Mouse (Mus musculus): ENCODE results near the gene Kcnc1. TPM values are rescaled to one million over a fixed set of nuclear protein-coding genes. Genes with fewer than 3 reads are reported as not detected.

Gene Kcnc1
- total RNA-seq, 2 experiments from 2014 or later: 115 to 131 TPM

- intact Hi-C loops (cut with DNase I): no loop called here
Observed at GRCm38 (mm10) chr7:46457889-46458288, 61.6 kb downstream of the Kcnc1 start.

GRCm38 (mm10) chr7:46459200-46459599 is 62.9 kb downstream of the Kcnc1 start:
- no peak for DNase-seq (ENCODE audit: low spot score in 2 of 2)
- intact Hi-C loops (cut with DNase I): no loop called here

More at GRCm38 (mm10) chr7:46457889-46458288, 61.6 kb downstream of the Kcnc1 start:
- no peak for DNase-seq (ENCODE audit: low spot score in 2 of 2)

GRCm38 (mm10) chr7:46459605-46460245 is 63.4 kb downstream of the Kcnc1 start:
- no peak for DNase-seq (ENCODE audit: low spot score in 2 of 2)
- intact Hi-C loops (cut with DNase I): no loop called here

- DNase-seq (ENCODE audit: low spot score in 2 of 2): peak in 1 of 2 experiments; percentile 64
- intact Hi-C loops (cut with DNase I): no loop called here
Observed at GRCm38 (mm10) chr7:46462287-46462686, 66.0 kb downstream of the Kcnc1 start.

GRCm38 (mm10) chr7:46463136-46463535 is 66.8 kb downstream of the Kcnc1 start:
- intact Hi-C loops (cut with DNase I): no loop called here
- DNase-seq (ENCODE audit: low spot score in 2 of 2): no peak

- intact Hi-C loops (cut with DNase I): no loop called here
- DNase-seq (ENCODE audit: low spot score in 2 of 2): peak; percentile 27 to 61
Observed at GRCm38 (mm10) chr7:46466422-46466981, 70.2 kb downstream of the Kcnc1 start.

GRCm38 (mm10) chr7:46469542-46469941 is 73.2 kb downstream of the Kcnc1 start:
- DNase-seq (ENCODE audit: low spot score in 2 of 2): no peak
- intact Hi-C loops (cut with DNase I): no loop called here

- intact Hi-C loops (cut with DNase I): no loop called here
Observed at GRCm38 (mm10) chr7:46471054-46471737, 74.9 kb downstream of the Kcnc1 start.

GRCm38 (mm10) chr7:46473141-46473540 is 76.8 kb downstream of the Kcnc1 start:
- DNase-seq (ENCODE audit: low spot score in 2 of 2): no peak
- intact Hi-C loops (cut with DNase I): no loop called here

More at GRCm38 (mm10) chr7:46471054-46471737, 74.9 kb downstream of the Kcnc1 start:
- DNase-seq (ENCODE audit: low spot score in 2 of 2): no peak

- DNase-seq (ENCODE audit: low spot score in 2 of 2): no peak
- intact Hi-C loops (cut with DNase I): no loop called here
Observed at GRCm38 (mm10) chr7:46475464-46475863, 79.2 kb downstream of the Kcnc1 start.

GRCm38 (mm10) chr7:46477456-46477855 is 81.2 kb downstream of the Kcnc1 start:
- intact Hi-C loops (cut with DNase I): no loop called here
- no peak for DNase-seq (ENCODE audit: low spot score in 2 of 2)

- intact Hi-C loops (cut with DNase I): no loop called here
- peak; percentile 35 to 68 for DNase-seq (ENCODE audit: low spot score in 2 of 2)
Observed at GRCm38 (mm10) chr7:46479793-46480192, 83.5 kb downstream of the Kcnc1 start.

- no peak for DNase-seq (ENCODE audit: low spot score in 2 of 2)
- intact Hi-C loops (cut with DNase I): no loop called here
Observed at GRCm38 (mm10) chr7:46482099-46482531, 85.8 kb downstream of the Kcnc1 start.

GRCm38 (mm10) chr7:46483050-46483449 is 86.8 kb downstream of the Kcnc1 start:
- no peak for DNase-seq (ENCODE audit: low spot score in 2 of 2)
- intact Hi-C loops (cut with DNase I): no loop called here

- intact Hi-C loops (cut with DNase I): no loop called here
- DNase-seq (ENCODE audit: low spot score in 2 of 2): no peak
Observed at GRCm38 (mm10) chr7:46484223-46484622, 87.9 kb downstream of the Kcnc1 start.

GRCm38 (mm10) chr7:46486761-46487160 is 90.5 kb downstream of the Kcnc1 start:
- no peak for DNase-seq (ENCODE audit: low spot score in 2 of 2)
- intact Hi-C loops (cut with DNase I): no loop called here

- intact Hi-C loops (cut with DNase I): no loop called here
- DNase-seq (ENCODE audit: low spot score in 2 of 2): no peak
Observed at GRCm38 (mm10) chr7:46487354-46487753, 91.1 kb downstream of the Kcnc1 start.
